Mouse (Mus musculus): ENCODE measurements around the gene Atg9b. TPM values are rescaled to one million over a fixed set of nuclear protein-coding genes. Genes with fewer than 3 reads are reported as not detected.
A peak's percentile ranks its signal among the peaks of the same experiment; 100 is the strongest.
"Not testable (repeated sequence)": the region's sequence is repeated elsewhere in the genome, so short reads cannot be mapped to it uniquely, and the experiment has no call there.

Gene Atg9b
- polyA plus RNA-seq, 1 experiment from 2014 or later, result 0.12 TPM

- Histone ChIP-seq H3K4me1 (replicated peaks; ENCODE audit: control insufficient read depth, insufficient read depth, low read length) (no peaks in the 10 kb centered on the region), H3K27ac (ENCODE audit: low read depth, low read length) (no peak overlapping the region), H3K4me2 (replicated peaks; ENCODE audit: low read depth, low read length) (no peak overlapping the region), H3K4me3 (ENCODE audit: low read depth, low read length) (no peak overlapping the region), H3K9ac (ENCODE audit: low read depth, low read length) (no peak overlapping the region), H3K27me3 (ENCODE audit: control insufficient read depth, insufficient read depth, low read length) (no peaks in the 10 kb centered on the region), H3K36me3 (ENCODE audit: control insufficient read depth, insufficient read depth, low read length) (no peaks in the 10 kb centered on the region), H3K9me3 (ENCODE audit: control insufficient read depth, low read length) (no peaks in the 10 kb centered on the region)
- 85% methylated on average over 5 of the region's 5 CpGs for WGBS
- ATAC-seq (ENCODE audit: low FRiP score) (no peak), DNase-seq (ENCODE audit: low spot score) (no peak)
Measured at GRCm38 (mm10) chr5:24400911-24401605, 9.1 kb upstream of the Atg9b start.

DNA sequence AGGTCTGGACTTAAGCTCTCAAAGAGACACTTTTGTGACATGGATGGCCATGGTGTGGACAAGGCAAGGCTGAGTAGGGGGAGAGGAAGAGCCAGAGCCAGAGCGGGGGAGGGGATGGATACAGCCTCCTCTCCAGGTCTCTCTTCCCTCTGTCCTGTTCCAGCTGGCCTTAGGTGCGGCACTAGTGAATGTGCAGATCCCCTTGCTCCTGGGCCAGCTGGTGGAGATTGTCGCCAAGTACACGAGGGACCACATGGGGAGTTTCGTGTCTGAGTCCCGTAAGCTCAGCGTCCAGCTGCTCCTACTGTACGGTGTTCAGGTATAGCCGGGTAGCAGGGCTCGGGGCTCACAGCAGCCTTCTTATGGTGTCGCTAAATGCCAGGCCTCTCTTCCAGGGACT, 8.4 kb upstream of the Atg9b start:
- Histone ChIP-seq H3K9ac (ENCODE audit: low read depth, low read length) (no peak overlapping the region), H3K4me2 (replicated peaks; ENCODE audit: low read depth, low read length) (no peak overlapping the region), H3K9me3 (ENCODE audit: control insufficient read depth, low read length) (no peaks in the 10 kb centered on the region), H3K4me3 (ENCODE audit: low read depth, low read length) (no peak overlapping the region), H3K36me3 (ENCODE audit: control insufficient read depth, insufficient read depth, low read length) (no peaks in the 10 kb centered on the region), H3K27ac (ENCODE audit: low read depth, low read length) (no peak overlapping the region), H3K4me1 (replicated peaks; ENCODE audit: control insufficient read depth, insufficient read depth, low read length) (no peaks in the 10 kb centered on the region), H3K27me3 (ENCODE audit: control insufficient read depth, insufficient read depth, low read length) (no peaks in the 10 kb centered on the region)
- DNase-seq (ENCODE audit: low spot score), result no peak
- 90% methylated on average over 11 of the region's 11 CpGs for WGBS
- no peak for ATAC-seq (ENCODE audit: low FRiP score)

DNA sequence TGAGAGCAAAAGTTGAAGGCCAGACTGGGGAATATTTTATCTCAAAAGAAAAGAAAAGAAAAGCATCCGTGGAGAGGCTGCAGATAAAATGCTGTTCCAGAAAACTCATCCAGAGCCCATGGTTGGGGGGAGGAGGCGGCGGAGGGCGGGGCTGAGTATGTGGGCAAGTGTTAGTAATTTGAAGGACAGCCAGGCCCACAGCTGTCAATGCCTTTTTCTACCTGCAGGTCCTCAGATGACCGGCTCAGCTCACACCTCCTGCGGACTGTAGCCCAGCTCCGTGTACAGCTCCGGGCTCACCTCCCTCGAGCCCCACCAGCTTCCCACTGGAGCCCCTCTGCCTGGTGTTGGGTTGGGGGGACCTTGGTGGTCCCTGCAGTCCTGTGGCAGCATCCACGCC, 7.7 kb upstream of the Atg9b start:
- no peaks in the 10 kb centered on the region for H3K36me3 ChIP-seq (ENCODE audit: control insufficient read depth, insufficient read depth, low read length)

GRCm38 (mm10) chr5:24396254-24396653, 4.3 kb upstream of the Atg9b start:
- H3K4me2 ChIP-seq (replicated peaks; ENCODE audit: low read depth, low read length); ATAC-seq (ENCODE audit: low FRiP score); H3K27me3 ChIP-seq (ENCODE audit: control insufficient read depth, insufficient read depth, low read length); H3K36me3 ChIP-seq (ENCODE audit: control insufficient read depth, insufficient read depth, low read length); H3K9me3 ChIP-seq (ENCODE audit: control insufficient read depth, low read length); H3K9ac ChIP-seq (ENCODE audit: low read depth, low read length); DNase-seq (ENCODE audit: low spot score); H3K27ac ChIP-seq (ENCODE audit: low read depth, low read length); H3K4me3 ChIP-seq (ENCODE audit: low read depth, low read length); H3K4me1 ChIP-seq (replicated peaks; ENCODE audit: control insufficient read depth, insufficient read depth, low read length): not testable (repeated sequence)
- WGBS, result 95% methylated on average over 6 of the region's 6 CpGs

More for the DNA sequence above, 7.7 kb upstream of the Atg9b start:
- Histone ChIP-seq H3K4me1 (replicated peaks; ENCODE audit: control insufficient read depth, insufficient read depth, low read length) (no peaks in the 10 kb centered on the region), H3K9ac (ENCODE audit: low read depth, low read length) (no peak overlapping the region), H3K27me3 (ENCODE audit: control insufficient read depth, insufficient read depth, low read length) (no peaks in the 10 kb centered on the region), H3K9me3 (ENCODE audit: control insufficient read depth, low read length) (no peaks in the 10 kb centered on the region), H3K4me3 (ENCODE audit: low read depth, low read length) (no peak overlapping the region), H3K27ac (ENCODE audit: low read depth, low read length) (no peak overlapping the region), H3K4me2 (replicated peaks; ENCODE audit: low read depth, low read length) (no peak overlapping the region)
- WGBS, result 88% methylated on average over 10 of the region's 10 CpGs
- ATAC-seq (ENCODE audit: low FRiP score) (no peak), DNase-seq (ENCODE audit: low spot score) (no peak)

- WGBS, result 1% methylated on average over 36 of the region's 36 CpGs
Measured at GRCm38 (mm10) chr5:24394165-24394894, 2.4 kb upstream of the Atg9b start.

DNA sequence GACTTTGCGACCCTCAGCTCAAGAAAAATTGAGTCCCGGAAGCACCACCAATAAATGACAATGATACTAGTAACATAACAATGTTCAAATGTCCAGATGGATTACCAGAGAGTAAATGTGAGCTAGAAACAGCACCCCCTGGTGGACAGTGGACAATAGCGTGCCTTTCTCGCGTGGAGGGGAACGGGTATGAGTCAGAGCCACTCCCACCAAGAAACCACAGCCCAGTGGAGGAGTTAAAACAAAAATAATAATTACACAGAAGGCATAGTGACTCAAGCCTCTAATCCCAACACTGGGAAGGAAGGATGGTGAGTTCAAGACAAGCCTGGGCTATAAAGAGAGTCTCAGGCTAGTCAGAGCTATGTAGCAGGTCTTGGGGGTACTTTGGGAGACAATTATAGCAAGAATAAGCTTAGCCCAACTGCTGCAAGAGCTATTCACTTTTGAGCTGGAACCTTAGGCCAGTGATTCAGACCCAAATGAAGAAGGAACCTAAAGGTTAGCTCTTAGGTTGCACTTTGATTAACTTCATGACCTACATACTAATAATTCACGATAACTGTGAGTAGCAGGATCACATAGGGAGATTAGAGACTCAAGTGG, 1.6 kb upstream of the Atg9b start, which contains the start of gene Abcb8:
Abcb8 (plus strand) TSS at position 272 of the 606 bp plus-strand sequence.
- H3K27ac ChIP-seq (ENCODE audit: low read depth, low read length), result peak within 1 kb of the TSS; percentile 9
- no peaks in the 10 kb centered on the region for H3K36me3 ChIP-seq (ENCODE audit: control insufficient read depth, insufficient read depth, low read length)
- H3K4me3 ChIP-seq (ENCODE audit: low read depth, low read length), result peak within 1 kb of the TSS; percentile 51
- no peaks in the 10 kb centered on the region for H3K9me3 ChIP-seq (ENCODE audit: control insufficient read depth, low read length)
- peaks cover 8% of the 10 kb centered on the region; the same call in 1 of the 2 replicates for H3K27me3 ChIP-seq (ENCODE audit: control insufficient read depth, insufficient read depth, low read length)
- H3K4me1 ChIP-seq (replicated peaks; ENCODE audit: control insufficient read depth, insufficient read depth, low read length), result 0 out of 2 replicates have a peak, but pooled peaks cover 3% of the 10 kb centered on the region
- DNase-seq (ENCODE audit: low spot score), result peak; percentile 89
- WGBS, result 19% methylated on average over 7 of the region's 7 CpGs
- no peak for ATAC-seq (ENCODE audit: low FRiP score)
- peak within 1 kb of the TSS; percentile 36 for H3K4me2 ChIP-seq (replicated peaks; ENCODE audit: low read depth, low read length)
- peak within 1 kb of the TSS; percentile 59; the same call in 1 of the 2 replicates for H3K9ac ChIP-seq (ENCODE audit: low read depth, low read length)

More at GRCm38 (mm10) chr5:24394165-24394894, 2.4 kb upstream of the Atg9b start:
- 0 out of 2 replicates have a peak, but pooled peaks cover 3% of the 10 kb centered on the region for H3K4me1 ChIP-seq (replicated peaks; ENCODE audit: control insufficient read depth, insufficient read depth, low read length)
- peak overlapping the region; percentile 9 for H3K27ac ChIP-seq (ENCODE audit: low read depth, low read length)
- H3K27me3 ChIP-seq (ENCODE audit: control insufficient read depth, insufficient read depth, low read length), result 0 out of 2 replicates have a peak, but pooled peaks cover 4% of the 10 kb centered on the region
- no peaks in the 10 kb centered on the region for H3K36me3 ChIP-seq (ENCODE audit: control insufficient read depth, insufficient read depth, low read length)
- peak overlapping the region; percentile 51 for H3K4me3 ChIP-seq (ENCODE audit: low read depth, low read length)
- peak overlapping the region; percentile 59; the same call in 1 of the 2 replicates for H3K9ac ChIP-seq (ENCODE audit: low read depth, low read length)
- ATAC-seq (ENCODE audit: low FRiP score) (peak; percentile 97), DNase-seq (ENCODE audit: low spot score) (peak; percentile 97)
- H3K9me3 ChIP-seq (ENCODE audit: control insufficient read depth, low read length), result no peaks in the 10 kb centered on the region
- H3K4me2 ChIP-seq (replicated peaks; ENCODE audit: low read depth, low read length), result peak overlapping the region; percentile 36

GRCm38 (mm10) chr5:24392724-24393123, 781 bp upstream of the Atg9b start:
- no peak overlapping the region for H3K9ac ChIP-seq (ENCODE audit: low read depth, low read length)
- WGBS, result 76% methylated on average over 7 of the region's 7 CpGs
- ATAC-seq (ENCODE audit: low FRiP score) (no peak), DNase-seq (ENCODE audit: low spot score) (no peak)
- H3K27me3 ChIP-seq (ENCODE audit: control insufficient read depth, insufficient read depth, low read length), result peaks cover 16% of the 10 kb centered on the region
- H3K36me3 ChIP-seq (ENCODE audit: control insufficient read depth, insufficient read depth, low read length), result no peaks in the 10 kb centered on the region
- H3K4me3 ChIP-seq (ENCODE audit: low read depth, low read length), result no peak overlapping the region
- no peaks in the 10 kb centered on the region for H3K9me3 ChIP-seq (ENCODE audit: control insufficient read depth, low read length)
- H3K4me2 ChIP-seq (replicated peaks; ENCODE audit: low read depth, low read length), result no peak overlapping the region
- H3K4me1 ChIP-seq (replicated peaks; ENCODE audit: control insufficient read depth, insufficient read depth, low read length), result peaks cover 3% of the 10 kb centered on the region
- H3K27ac ChIP-seq (ENCODE audit: low read depth, low read length), result no peak overlapping the region

- peaks cover 29% of the 10 kb centered on the region for H3K27me3 ChIP-seq (ENCODE audit: control insufficient read depth, insufficient read depth, low read length)
- H3K4me2 ChIP-seq (replicated peaks; ENCODE audit: low read depth, low read length), result no peak overlapping the region
- 84% methylated on average over 4 of the region's 4 CpGs for WGBS
- no peaks in the 10 kb centered on the region for H3K36me3 ChIP-seq (ENCODE audit: control insufficient read depth, insufficient read depth, low read length)
- H3K4me3 ChIP-seq (ENCODE audit: low read depth, low read length), result no peak overlapping the region
- no peak overlapping the region for H3K27ac ChIP-seq (ENCODE audit: low read depth, low read length)
- no peak overlapping the region for H3K9ac ChIP-seq (ENCODE audit: low read depth, low read length)
- DNase-seq (ENCODE audit: low spot score), result no peak
- ATAC-seq (ENCODE audit: low FRiP score), result no peak
- H3K4me1 ChIP-seq (replicated peaks; ENCODE audit: control insufficient read depth, insufficient read depth, low read length), result peaks cover 9% of the 10 kb centered on the region
- no peaks in the 10 kb centered on the region for H3K9me3 ChIP-seq (ENCODE audit: control insufficient read depth, low read length)
Measured at GRCm38 (mm10) chr5:24389658-24390020, 2.3 kb downstream of the Atg9b start.
